Mouse (Mus musculus) E14TG2a.4 (cell line): ENCODE results near the gene Gm27029.

ENCODE experiments used
- CTCF ChIP-seq: conservative IDR thresholded peaks from 2 replicates; pipeline ENCODE4 v1.5.1; 2014; ENCODE audit warnings: low read length
- NANOG ChIP-seq: IDR thresholded peaks from 2 replicates; pipeline ENCODE4 v1.6.1; 2014; ENCODE audit warnings: borderline replicate concordance, low read length, mixed read lengths

- TF ChIP-seq CTCF, result no peak
- no peak for TF ChIP-seq NANOG
Observed at GRCm38 (mm10) chr11:101458217-101458616, 33.6 kb upstream of the Gm27029 start.
